Mouse (Mus musculus) E14TG2a.4 (cell line): Measurements from ENCODE around the gene Ptger3.

Source experiments
- CTCF ChIP-seq: conservative IDR thresholded peaks from 2 replicates; pipeline ENCODE4 v1.5.1; 2014; ENCODE audit warnings: low read length
- NANOG ChIP-seq: IDR thresholded peaks from 2 replicates; pipeline ENCODE4 v1.6.1; 2014; ENCODE audit warnings: borderline replicate concordance, low read length, mixed read lengths

DNA sequence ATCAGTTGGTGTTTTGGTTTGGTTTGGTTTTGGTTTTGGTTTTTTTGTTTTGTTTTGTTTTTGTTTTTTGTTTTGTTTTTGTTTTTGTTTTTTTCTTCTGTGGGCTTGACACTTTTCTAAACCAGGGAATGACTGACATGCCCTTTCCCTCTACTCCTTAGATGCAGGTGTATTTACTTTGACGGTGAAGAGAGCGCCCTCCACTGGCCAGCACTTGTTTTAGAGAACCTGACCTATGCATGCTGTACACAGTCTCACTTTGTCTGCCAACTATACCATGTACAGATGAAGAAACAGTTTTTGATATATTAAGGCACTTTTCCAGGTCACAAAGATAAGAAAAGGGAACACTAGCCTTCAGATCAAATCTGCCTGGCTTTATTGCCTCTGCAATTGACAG lies 15.1 kb downstream of the Ptger3 start:
- peak; percentile 40 for TF ChIP-seq CTCF
- TF ChIP-seq NANOG, result no peak
